Mouse (Mus musculus): ENCODE data around the gene Lbx1.

The Lbx1 gene

DNA sequence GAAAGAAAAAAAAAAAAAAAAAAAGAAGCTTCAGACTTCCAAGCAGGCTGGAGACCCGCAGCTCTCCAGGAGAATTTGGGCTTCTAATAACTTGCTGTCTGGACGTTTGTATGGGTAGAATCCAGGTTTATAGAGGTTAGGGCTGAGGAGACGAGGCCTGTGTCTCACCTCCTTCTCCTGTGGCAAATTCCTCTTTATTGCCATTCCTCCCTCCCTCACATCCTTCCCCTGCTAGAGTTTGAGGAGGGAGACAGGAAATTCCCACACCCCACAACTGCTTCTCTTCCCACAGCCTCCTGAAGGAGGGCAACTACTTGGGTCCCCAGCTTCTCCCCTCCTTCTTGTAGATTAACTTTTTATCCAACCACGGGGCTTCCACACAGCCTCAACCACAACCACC lies 20.2 kb downstream of the Lbx1 start:
- no peak for DNase-seq (ENCODE audit: low spot score in 2 of 2)

DNA sequence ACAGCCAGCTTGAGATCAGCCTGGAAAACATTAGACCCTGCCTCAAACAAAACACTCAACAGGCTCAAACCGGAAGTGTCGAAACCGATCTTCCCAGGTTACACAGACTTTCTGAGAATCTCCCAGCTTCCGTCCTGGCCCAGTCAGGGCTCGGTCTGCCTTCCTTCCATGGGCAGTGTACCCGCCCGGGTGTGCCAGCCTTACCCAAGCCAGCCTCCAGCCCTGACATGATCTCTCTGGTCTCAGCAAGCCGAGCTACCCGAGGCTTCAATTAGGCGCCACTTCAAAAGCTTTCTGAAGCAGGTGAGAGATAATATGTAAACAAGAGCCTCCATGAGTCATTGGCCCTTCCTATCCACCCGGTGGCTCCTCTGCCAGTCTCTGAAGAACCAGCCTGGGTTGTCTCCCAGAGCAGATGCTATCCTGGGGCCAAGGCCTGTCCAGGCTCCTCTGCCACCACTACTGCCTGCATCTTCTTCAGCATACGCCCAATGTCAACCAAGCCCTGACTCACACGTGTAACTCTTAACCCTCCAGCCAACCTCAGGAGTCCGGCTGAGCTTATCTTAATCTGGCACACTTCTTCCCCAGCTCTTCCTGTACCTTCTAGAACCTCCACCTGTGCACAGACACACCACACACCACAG lies 25.7 kb downstream of the Lbx1 start:
- no peak for DNase-seq (ENCODE audit: low spot score in 2 of 2)

DNA sequence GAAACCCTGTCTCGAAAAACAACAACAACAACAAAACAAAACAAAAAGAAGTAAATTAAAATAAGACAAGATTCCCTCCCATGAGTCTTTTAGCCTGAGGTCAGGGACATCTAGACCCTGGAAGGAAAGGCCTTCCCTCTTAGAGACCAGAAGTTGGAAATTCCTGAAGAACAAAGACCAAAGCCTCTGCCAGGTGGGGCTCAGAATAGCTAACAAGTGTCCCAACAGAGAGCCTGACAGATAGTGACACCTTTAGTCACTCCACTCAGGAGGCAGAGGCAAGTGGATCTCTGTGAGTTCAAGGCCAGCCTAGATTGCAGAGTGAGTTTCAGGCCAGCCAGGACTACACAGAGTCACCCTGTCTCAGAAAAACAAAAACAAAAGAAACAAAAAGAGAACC lies 26.4 kb downstream of the Lbx1 start:
- DNase-seq (ENCODE audit: low spot score in 2 of 2): no peak

DNA sequence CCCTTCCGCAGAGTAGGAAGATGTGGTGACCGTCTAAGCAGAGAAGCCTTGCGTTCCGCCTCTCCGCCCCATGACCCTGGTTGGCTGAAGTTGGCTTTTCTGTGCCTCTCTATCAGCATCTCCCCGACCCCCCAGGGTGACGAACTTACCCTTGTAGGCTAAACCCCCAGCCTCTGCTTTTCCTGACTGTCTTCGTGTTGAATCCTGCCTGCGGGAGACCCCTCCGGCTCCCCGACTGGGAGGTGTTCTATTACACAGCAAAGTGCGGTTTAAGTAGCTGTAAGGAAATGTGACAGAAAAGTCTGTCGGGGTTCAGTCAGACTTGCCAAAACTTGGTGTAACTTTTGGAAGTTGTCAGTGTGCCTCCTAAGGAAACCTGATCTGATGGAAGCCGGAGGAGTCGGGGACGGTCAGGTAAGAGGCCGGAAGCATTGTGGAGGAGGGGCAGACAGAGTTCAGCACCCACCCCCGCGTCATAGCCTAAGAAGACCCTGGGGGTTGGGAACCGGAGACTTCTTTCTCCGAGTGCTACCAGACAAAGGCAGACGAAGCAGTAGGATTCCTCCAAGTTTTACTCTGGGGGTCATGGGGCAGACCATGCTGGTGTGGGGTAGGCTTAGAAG lies 27.1 kb downstream of the Lbx1 start:
- no peak for DNase-seq (ENCODE audit: low spot score in 2 of 2)

DNA sequence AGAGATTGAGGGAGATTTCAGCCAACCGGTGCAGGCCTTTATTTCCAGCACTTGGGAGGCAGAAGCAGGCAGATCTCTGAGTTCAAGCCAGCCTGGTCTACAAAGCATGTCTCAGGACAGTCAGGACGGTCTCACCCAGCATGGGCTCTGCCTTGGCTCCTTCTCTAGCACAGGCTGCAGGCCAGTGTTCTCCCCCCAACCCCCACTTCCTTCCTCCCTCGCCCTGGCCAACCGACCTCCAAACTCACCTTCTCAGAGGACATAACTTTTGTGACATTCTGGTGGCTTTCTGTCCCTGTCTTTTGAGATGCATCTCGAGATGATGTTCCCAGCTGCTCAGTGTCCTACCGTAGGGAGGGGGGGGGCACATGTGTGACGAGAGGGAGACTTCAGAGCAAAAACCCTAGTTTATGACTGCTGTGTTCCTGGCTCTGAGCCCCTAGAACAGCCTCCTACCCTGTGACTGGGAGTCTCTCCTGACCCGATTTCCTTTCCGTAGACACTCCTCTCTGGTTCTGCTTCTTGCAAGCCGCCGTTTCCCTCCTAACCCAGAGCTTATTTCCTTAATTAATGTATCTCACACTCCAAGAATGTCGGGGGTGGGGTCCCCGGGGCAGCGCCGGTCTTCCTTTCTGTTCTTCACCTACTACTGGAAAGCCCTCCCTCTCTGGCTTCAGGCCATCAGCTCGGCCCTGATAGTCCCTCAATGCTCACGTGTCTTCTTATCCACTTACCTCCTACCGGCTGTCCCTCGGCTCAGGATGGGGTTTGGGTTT lies 27.8 kb downstream of the Lbx1 start:
- no peak for DNase-seq (ENCODE audit: low spot score in 2 of 2)

DNA sequence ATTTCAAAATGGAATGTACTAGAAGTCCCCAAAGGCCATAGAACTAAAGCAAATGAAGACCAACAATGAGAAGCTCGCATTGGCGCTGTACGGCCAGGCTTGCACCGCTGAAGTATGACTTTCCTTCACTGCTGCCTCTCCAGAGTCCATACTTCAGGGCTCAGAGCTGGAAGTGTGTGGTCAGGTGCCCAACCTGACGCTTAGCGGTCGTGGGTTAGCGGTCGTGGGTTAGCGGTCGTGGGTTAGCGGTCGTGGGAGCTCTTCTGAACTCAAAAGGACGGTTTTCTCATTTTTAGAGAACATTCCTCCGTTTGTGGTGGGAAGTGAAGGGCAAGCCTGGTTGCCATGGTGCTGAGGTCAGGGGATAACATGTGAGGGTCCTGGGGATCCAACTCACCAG lies 28.5 kb downstream of the Lbx1 start:
- DNase-seq (ENCODE audit: low spot score in 2 of 2): no peak

DNA sequence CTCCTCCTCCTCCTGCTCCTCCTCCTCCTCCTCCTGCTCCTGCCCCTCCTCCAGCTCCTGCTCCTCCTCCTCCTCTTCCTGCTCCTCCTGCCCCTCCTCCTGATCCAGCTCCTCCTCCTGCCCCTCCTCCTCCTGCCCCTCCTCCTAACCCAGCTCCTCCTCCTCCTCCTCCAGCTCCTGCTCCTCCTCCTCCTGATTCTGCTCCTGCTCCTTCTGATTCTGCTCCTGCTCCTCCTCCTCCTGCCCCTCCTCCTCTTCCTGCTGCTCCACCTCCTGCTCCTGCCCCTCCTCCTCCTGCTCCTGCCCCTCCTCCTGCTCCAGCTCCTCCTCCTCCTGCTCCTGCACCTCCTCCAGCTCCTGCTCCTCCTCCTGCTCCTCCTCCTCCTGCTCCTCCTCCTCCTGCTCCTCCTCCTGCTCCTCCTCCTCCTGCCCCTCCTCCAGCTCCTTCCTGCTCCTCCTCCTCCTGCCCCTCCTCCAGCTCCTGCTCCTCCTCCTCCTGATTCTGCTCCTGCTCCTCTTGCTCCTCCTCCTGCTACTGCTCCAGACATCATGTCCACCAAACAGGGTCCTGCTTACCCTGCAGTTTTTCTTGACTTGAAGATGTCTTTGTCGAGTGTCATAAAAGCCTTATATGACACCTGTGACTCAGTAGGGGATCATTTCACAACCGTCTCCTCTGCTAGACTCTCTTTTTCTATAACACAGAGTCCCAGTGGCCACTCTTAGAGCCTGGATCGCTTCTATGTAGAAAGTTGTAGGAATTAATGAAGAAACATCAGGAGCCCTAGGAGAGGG lies 30.1 kb downstream of the Lbx1 start:
- DNase-seq (ENCODE audit: low spot score in 2 of 2): no peak

DNA sequence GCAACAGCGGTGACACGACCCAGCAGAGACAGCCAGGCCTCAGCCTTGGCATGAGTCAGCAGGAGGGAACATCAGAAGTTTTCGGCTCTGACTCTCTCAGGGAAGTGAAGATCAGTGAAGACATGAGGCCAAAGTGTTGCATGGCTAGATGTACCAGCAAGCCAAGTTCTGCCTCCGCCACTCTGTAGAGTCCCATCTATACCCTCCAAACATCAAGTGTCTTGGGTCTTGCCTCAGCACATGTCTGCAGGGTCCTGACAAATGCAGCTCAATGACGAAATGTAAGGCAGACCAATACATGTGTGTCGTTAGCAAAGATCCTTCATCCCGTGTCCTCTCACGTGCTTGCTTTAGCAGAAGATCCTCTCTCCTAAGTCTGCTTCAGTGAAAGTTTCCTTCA lies 38.6 kb downstream of the Lbx1 start:
- no peak for DNase-seq (ENCODE audit: low spot score in 2 of 2)

DNA sequence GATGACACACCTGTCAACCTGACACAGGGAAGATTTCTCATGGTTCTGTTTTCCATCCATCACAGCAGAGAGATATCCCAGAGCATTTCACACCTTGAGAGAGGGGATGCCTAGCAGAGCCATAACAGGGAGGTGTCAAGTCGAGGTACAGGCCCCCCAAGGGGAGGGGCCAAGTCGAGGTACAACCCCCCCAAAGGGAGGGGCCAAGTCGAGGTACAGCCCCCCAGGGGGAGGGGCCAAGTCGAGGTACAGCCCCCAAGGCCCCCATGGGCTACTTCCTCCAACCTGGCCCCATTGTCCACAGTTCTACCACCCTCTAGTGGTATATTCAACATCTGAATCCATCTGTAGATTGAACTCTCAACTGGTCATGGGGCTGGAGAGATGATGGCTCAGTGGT lies 41.0 kb downstream of the Lbx1 start:
- DNase-seq (ENCODE audit: low spot score in 2 of 2): no peak

All from spleen, postnatal 14 days (tissue).